Mouse (Mus musculus) c-Kit-positive CD71-positive TER-119-negative erythroid progenitor cells, embryonic 14.5 days (primary cell): ENCODE results near the gene Vmn1r80.
"Not testable (repeated sequence)": the region's sequence is repeated elsewhere in the genome, so short reads cannot be mapped to it uniquely, and the experiment has no call there.

ENCODE experiments used
- DNase-seq: peaks from one replicate; pipeline ENCODE4 v3.0.0-alpha.2; 2013; ENCODE audit warnings: low read depth

The Vmn1r80 gene

GRCm38 (mm10) chr7:12188986-12189385, at the start of gene Vmn1r80:
Vmn1r80 (plus strand) TSS chr7:12189286.
- DNase-seq, result no peak

- no peak for DNase-seq
Measured at GRCm38 (mm10) chr7:12149957-12150356, 39.1 kb upstream of the Vmn1r80 start, which contains the start of gene Vmn1r78. Vmn1r78 (plus strand) TSS chr7:12150257.

- DNase-seq, result not testable (repeated sequence)
Measured at GRCm38 (mm10) chr7:12156463-12156862, 32.6 kb upstream of the Vmn1r80 start.

- DNase-seq, result not testable (repeated sequence)
Measured at GRCm38 (mm10) chr7:12170979-12171378, 18.1 kb upstream of the Vmn1r80 start, which contains the start of gene Vmn1r79. Vmn1r79 (plus strand) TSS chr7:12171279.

GRCm38 (mm10) chr7:12172926-12173325, 16.2 kb upstream of the Vmn1r80 start:
- not testable (repeated sequence) for DNase-seq

- DNase-seq, result no peak
Measured at GRCm38 (mm10) chr7:12204141-12204540, 15.1 kb downstream of the Vmn1r80 start.
